In genomic region chr5:112335473-112335872, GRCm38 (mm10) we compare ENCODE assay signal across 7 mouse cellular contexts. TPM values are rescaled to one million over a fixed set of nuclear protein-coding genes. Genes with fewer than 3 reads are reported as not detected.
DNase-seq lines count a peak whose midpoint lies in the region; ATAC-seq and TF ChIP-seq lines count a peak whose summit lies in the region.

No protein-coding gene starts in this region.

- no peak overlapping the region for H3K4me2 ChIP-seq in intestine, postnatal 0 days (replicated peaks; ENCODE audit: low read depth)
- no peak overlapping the region for H3K4me2 ChIP-seq in lung, embryonic 16.5 days (ENCODE audit: low read depth, low read length)

- H3K4me3 ChIP-seq in intestine, postnatal 0 days (ENCODE audit: low read depth, low read length) = no peak overlapping the region
- H3K4me3 ChIP-seq in lung, embryonic 16.5 days (ENCODE audit: low read length) = no peak overlapping the region

- no peak overlapping the region for H3K9ac ChIP-seq in intestine, postnatal 0 days (ENCODE audit: low read depth, low read length)
- no peak overlapping the region for H3K9ac ChIP-seq in lung, embryonic 16.5 days (ENCODE audit: low read length)

- no peaks in the 10 kb centered on the region for H3K9me3 ChIP-seq in intestine, postnatal 0 days (ENCODE audit: control insufficient read depth)
- no peaks in the 10 kb centered on the region for H3K9me3 ChIP-seq in lung, embryonic 16.5 days (ENCODE audit: control insufficient read depth, low read length)

- TF ChIP-seq CTCF in intestine, postnatal 0 days (IDR thresholded peaks at IDR 0.05; ENCODE audit: low read depth) = peak; percentile 82

- no peak overlapping the region for H3K27ac ChIP-seq in intestine, postnatal 0 days (ENCODE audit: low read depth, low read length)
- H3K27ac ChIP-seq in lung, embryonic 16.5 days (ENCODE audit: low read length) = no peak overlapping the region

- no peaks in the 10 kb centered on the region for H3K27me3 ChIP-seq in intestine, postnatal 0 days (replicated peaks; ENCODE audit: control insufficient read depth, insufficient read depth, low read length)
- H3K27me3 ChIP-seq in lung, embryonic 16.5 days (ENCODE audit: control insufficient read depth, insufficient read depth, low read depth, low read length) = no peaks in the 10 kb centered on the region

- H3K36me3 ChIP-seq in intestine, postnatal 0 days (ENCODE audit: control insufficient read depth, insufficient read depth) = peaks cover 89% of the 10 kb centered on the region
- peaks cover 69% of the 10 kb centered on the region for H3K36me3 ChIP-seq in lung, embryonic 16.5 days (ENCODE audit: control insufficient read depth, insufficient read depth, low read length)

- WGBS in intestine, postnatal 0 days = 26% methylated on average over 2 of the region's 2 CpGs
- WGBS in lung, embryonic 16.5 days = 31% methylated on average over 2 of the region's 2 CpGs

- ATAC-seq in common myeloid progenitor, adult 5-6 weeks (replicated peaks; ENCODE audit: low read depth, poor library complexity, severe bottlenecking) = peak; percentile 73
- no peak; the same call in 1 of the 2 replicates for ATAC-seq in intestine, postnatal 0 days
- peak; percentile 27; the same call in 1 of the 2 replicates for ATAC-seq in lung, embryonic 16.5 days (ENCODE audit: low read depth)

- no peaks in the 10 kb centered on the region for H3K4me1 ChIP-seq in intestine, postnatal 0 days (replicated peaks; ENCODE audit: control insufficient read depth, insufficient read depth, low read length)
- no peaks in the 10 kb centered on the region for H3K4me1 ChIP-seq in lung, embryonic 16.5 days (replicated peaks; ENCODE audit: control insufficient read depth, insufficient read depth, low read length)

- DNase-seq in left cerebral cortex, adult 18-20 months (ENCODE audit: low spot score in 2 of 2) = peak; percentile 46 to 58
- DNase-seq in left cerebral cortex, adult 11 months (ENCODE audit: low spot score) = no peak
- peak; percentile 72 for DNase-seq in NIH3T3 (ENCODE audit: low read depth)
- peak; percentile 35 for DNase-seq in spleen, adult 12 weeks (ENCODE audit: low spot score)

RNA-seq across cellular contexts. Expression of gene Srrd, which starts 7.4 kb away (rescaled TPM):
- total RNA-seq in left cerebral cortex, adult 18-20 months (2021) = 10 to 100 TPM; 19.2 to 23.7 TPM
- 10.3 and 20.0 TPM in 2 replicates for total RNA-seq in common myeloid progenitor, adult 5-6 weeks (2017)
- polyA plus RNA-seq in intestine, postnatal 0 days (2015; fragmentation: Nextera tagmentation; extraction: Ambion mirVana) = 15.4 and 19.0 TPM in 2 replicates
- 34.5 and 36.8 TPM in 2 replicates for polyA plus RNA-seq in lung, embryonic 16.5 days (2015; fragmentation: Nextera tagmentation; extraction: Ambion mirVana)

RNA-seq across cellular contexts. Expression of gene Hps4, which starts 7.4 kb away (rescaled TPM):
- total RNA-seq in left cerebral cortex, adult 18-20 months (2021) = 10 to 100 TPM; 26.0 to 33.1 TPM
- 13.9 and 21.1 TPM in 2 replicates for total RNA-seq in common myeloid progenitor, adult 5-6 weeks (2017)
- 28.8 and 37.3 TPM in 2 replicates for polyA plus RNA-seq in intestine, postnatal 0 days (2015; fragmentation: Nextera tagmentation; extraction: Ambion mirVana)
- polyA plus RNA-seq in lung, embryonic 16.5 days (2015; fragmentation: Nextera tagmentation; extraction: Ambion mirVana) = 28.9 and 34.8 TPM in 2 replicates

RNA-seq across cellular contexts. Expression of gene Tfip11, which starts 9.3 kb away (rescaled TPM):
- 10 to 100 TPM; 40.6 to 45.7 TPM for total RNA-seq in left cerebral cortex, adult 18-20 months (2021)
- total RNA-seq in common myeloid progenitor, adult 5-6 weeks (2017) = 18.6 and 23.8 TPM in 2 replicates
- 13.6 and 14.3 TPM in 2 replicates for polyA plus RNA-seq in intestine, postnatal 0 days (2015; fragmentation: Nextera tagmentation; extraction: Ambion mirVana)
- polyA plus RNA-seq in lung, embryonic 16.5 days (2015; fragmentation: Nextera tagmentation; extraction: Ambion mirVana) = 31.1 TPM in 2 replicates

RNA-seq across cellular contexts. Expression of gene Gm6583, which starts 20.4 kb away (rescaled TPM):
- not detected for total RNA-seq in left cerebral cortex, adult 18-20 months (2021)
- not detected in 2 replicates for total RNA-seq in common myeloid progenitor, adult 5-6 weeks (2017)
- 0.12 TPM in 1 of 2 replicates, not detected in the other for polyA plus RNA-seq in intestine, postnatal 0 days (2015; fragmentation: Nextera tagmentation; extraction: Ambion mirVana)
- polyA plus RNA-seq in lung, embryonic 16.5 days (2015; fragmentation: Nextera tagmentation; extraction: Ambion mirVana) = 0.13 and 0.15 TPM in 2 replicates

RNA-seq across cellular contexts. Expression of gene Tpst2, which starts 59.0 kb away (rescaled TPM):
- total RNA-seq in left cerebral cortex, adult 18-20 months (2021) = 10 to 100 TPM; 29.6 to 39.3 TPM
- 23.7 and 32.0 TPM in 2 replicates for total RNA-seq in common myeloid progenitor, adult 5-6 weeks (2017)
- 45.3 and 48.4 TPM in 2 replicates for polyA plus RNA-seq in intestine, postnatal 0 days (2015; fragmentation: Nextera tagmentation; extraction: Ambion mirVana)
- 66.8 and 67.9 TPM in 2 replicates for polyA plus RNA-seq in lung, embryonic 16.5 days (2015; fragmentation: Nextera tagmentation; extraction: Ambion mirVana)
